Mouse (Mus musculus): ENCODE measurements around the gene Cadps. TPM values are rescaled to one million over a fixed set of nuclear protein-coding genes. Genes with fewer than 3 reads are reported as not detected.

Gene Cadps
- polyA plus RNA-seq, 1 experiment from 2014 or later, result 0.13 TPM

DNA sequence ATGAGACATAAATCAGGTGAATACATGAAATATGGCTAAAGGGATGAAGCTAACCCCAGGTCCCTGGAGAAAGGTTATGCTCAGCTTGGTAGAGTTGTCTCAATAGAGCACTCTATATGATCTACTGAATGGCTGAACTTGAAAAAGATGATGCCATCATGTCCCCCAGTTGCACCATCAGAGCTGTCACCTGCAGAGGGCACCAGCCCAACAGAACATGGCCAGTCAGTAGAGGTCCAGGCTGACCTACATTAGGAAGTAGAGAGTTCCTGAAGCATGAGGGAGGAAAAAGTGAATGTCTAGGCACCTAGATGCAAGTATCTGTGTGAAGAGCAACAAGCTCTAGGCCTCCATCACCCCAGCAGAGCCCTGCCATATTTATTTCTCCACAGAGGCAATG lies 273.6 kb downstream of the Cadps start:
- TF ChIP-seq CTCF (IDR thresholded peaks at IDR 0.05; ENCODE audit: low read depth), result no peak
- Histone ChIP-seq H3K36me3 (ENCODE audit: insufficient read depth, low read length) (no peaks in the 10 kb centered on the region), H3K9ac (ENCODE audit: low read depth, low read length) (no peak overlapping the region), H3K27ac (no peak overlapping the region), H3K4me1 (replicated peaks; ENCODE audit: insufficient read depth, low read length) (no peaks in the 10 kb centered on the region), H3K4me3 (replicated peaks; ENCODE audit: low read depth, low read length) (no peak overlapping the region), H3K9me3 (replicated peaks; ENCODE audit: low read length) (no peaks in the 10 kb centered on the region), H3K27me3 (ENCODE audit: insufficient read depth, low read length) (no peaks in the 10 kb centered on the region), H3K4me2 (ENCODE audit: low read length) (no peak overlapping the region)
- no peak for DNase-seq (ENCODE audit: low spot score)
- ATAC-seq (replicated peaks; ENCODE audit: low FRiP score, low read depth), result no peak

DNA sequence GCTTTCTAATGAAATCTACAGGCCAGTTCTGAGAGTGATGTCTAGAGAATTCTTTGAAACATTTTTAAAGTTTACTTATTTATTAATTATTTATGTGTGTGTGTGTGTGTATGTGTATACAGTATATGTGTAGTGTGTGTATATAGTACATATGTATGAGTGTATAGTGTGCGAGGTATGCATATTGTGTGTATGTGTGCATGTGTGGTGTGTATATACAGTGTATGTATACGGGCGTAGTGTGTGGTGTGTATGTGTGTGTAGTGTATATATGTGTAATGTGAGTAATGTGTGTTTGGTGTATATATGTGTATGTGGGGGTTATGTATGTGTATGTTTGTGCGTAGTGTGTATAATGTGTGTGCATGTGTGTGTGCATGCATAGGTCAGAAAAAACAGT lies 275.4 kb downstream of the Cadps start:
- no peaks in the 10 kb centered on the region for H3K9me3 ChIP-seq (replicated peaks; ENCODE audit: low read length)
- no peak overlapping the region for H3K4me2 ChIP-seq (ENCODE audit: low read length)
- ATAC-seq (replicated peaks; ENCODE audit: low FRiP score, low read depth) (no peak), DNase-seq (ENCODE audit: low spot score) (no peak)
- no peaks in the 10 kb centered on the region for H3K4me1 ChIP-seq (replicated peaks; ENCODE audit: insufficient read depth, low read length)
- no peaks in the 10 kb centered on the region for H3K36me3 ChIP-seq (ENCODE audit: insufficient read depth, low read length)
- H3K9ac ChIP-seq (ENCODE audit: low read depth, low read length), result no peak overlapping the region
- no peaks in the 10 kb centered on the region for H3K27me3 ChIP-seq (ENCODE audit: insufficient read depth, low read length)
- WGBS, result 96% methylated on average over 4 of the region's 4 CpGs
- no peak overlapping the region for H3K27ac ChIP-seq
- no peak for TF ChIP-seq CTCF (IDR thresholded peaks at IDR 0.05; ENCODE audit: low read depth)
- H3K4me3 ChIP-seq (replicated peaks; ENCODE audit: low read depth, low read length), result no peak overlapping the region

DNA sequence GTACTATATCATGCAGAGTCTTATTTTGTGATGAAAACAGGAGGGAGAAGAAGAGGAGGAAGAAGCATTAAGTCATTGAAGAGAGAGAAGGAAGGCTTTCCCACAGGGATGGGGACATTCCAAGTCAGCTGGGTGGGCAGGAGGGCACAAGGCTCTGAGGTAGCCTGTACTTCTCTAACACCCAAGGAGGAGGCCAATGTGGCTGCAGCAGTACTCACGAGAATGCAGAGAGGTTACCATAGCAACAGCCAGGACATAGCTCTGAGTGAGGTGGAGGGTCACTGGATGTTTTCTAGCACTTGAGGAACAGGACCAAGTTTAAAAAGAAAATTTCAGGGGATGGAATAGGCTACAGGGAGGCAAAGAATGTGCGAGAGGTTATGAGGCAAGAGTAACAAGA lies 281.1 kb downstream of the Cadps start:
- H3K9ac ChIP-seq (ENCODE audit: low read depth, low read length), result no peak overlapping the region
- H3K9me3 ChIP-seq (replicated peaks; ENCODE audit: low read length), result no peaks in the 10 kb centered on the region
- no peaks in the 10 kb centered on the region for H3K36me3 ChIP-seq (ENCODE audit: insufficient read depth, low read length)
- ATAC-seq (replicated peaks; ENCODE audit: low FRiP score, low read depth) (no peak), DNase-seq (ENCODE audit: low spot score) (no peak)
- no peak for TF ChIP-seq CTCF (IDR thresholded peaks at IDR 0.05; ENCODE audit: low read depth)
- no peak overlapping the region for H3K4me2 ChIP-seq (ENCODE audit: low read length)
- H3K27ac ChIP-seq, result no peak overlapping the region
- H3K4me1 ChIP-seq (replicated peaks; ENCODE audit: insufficient read depth, low read length), result no peaks in the 10 kb centered on the region
- no peak overlapping the region for H3K4me3 ChIP-seq (replicated peaks; ENCODE audit: low read depth, low read length)
- H3K27me3 ChIP-seq (ENCODE audit: insufficient read depth, low read length), result no peaks in the 10 kb centered on the region
- WGBS, result 39% methylated on average over 2 of the region's 2 CpGs

DNA sequence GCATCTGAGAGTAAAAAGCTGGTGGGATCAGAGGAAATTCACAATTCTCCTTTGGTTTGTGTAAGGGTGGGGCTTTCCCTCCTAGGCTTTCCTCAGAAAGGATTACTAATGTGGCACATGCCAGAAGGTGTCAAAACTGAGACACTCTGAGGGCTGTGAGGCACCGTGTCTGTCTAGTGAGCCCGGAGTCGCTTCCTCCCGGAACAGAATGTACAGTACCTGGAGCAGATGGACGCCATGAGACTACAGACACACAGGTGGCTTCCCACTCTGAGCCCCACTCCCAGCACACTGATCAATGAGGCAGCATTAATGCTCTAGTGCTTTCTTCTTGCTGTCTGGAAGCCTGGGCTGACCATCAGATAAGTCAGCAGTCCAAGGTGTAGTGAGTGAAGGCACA lies 283.8 kb downstream of the Cadps start:
- 75% methylated on average over 5 of the region's 5 CpGs for WGBS

DNA sequence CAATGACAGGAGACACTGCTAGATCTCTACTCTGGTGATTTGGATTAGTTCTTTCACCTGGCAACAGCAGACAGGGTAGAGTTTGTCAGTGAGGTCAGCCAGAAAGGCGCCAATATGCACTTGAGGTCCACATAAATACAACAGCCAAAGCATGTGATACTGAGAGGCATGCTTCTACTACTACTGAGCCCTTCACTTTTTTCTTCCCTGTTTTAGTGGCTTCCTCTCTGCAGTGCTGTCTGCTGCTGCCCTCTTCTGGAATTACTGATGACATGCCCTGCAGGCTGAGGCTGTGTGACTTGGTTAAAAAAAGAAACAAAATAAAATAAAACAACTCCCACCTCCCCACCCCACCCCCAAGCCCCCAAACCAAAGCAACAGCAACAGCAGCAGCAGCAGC lies 291.8 kb downstream of the Cadps start:
- Histone ChIP-seq H3K4me1 (replicated peaks; ENCODE audit: insufficient read depth, low read length) (no peaks in the 10 kb centered on the region), H3K27ac (no peak overlapping the region), H3K36me3 (ENCODE audit: insufficient read depth, low read length) (no peaks in the 10 kb centered on the region), H3K9me3 (replicated peaks; ENCODE audit: low read length) (no peaks in the 10 kb centered on the region), H3K4me2 (ENCODE audit: low read length) (no peak overlapping the region), H3K9ac (ENCODE audit: low read depth, low read length) (no peak overlapping the region), H3K27me3 (ENCODE audit: insufficient read depth, low read length) (no peaks in the 10 kb centered on the region), H3K4me3 (replicated peaks; ENCODE audit: low read depth, low read length) (no peak overlapping the region)
- 26% methylated on average over 1 of the region's 1 CpGs for WGBS
- ATAC-seq (replicated peaks; ENCODE audit: low FRiP score, low read depth) (peak; percentile 72; the same call in 1 of the 2 replicates), DNase-seq (ENCODE audit: low spot score) (peak; percentile 84)
- peak; percentile 78 for TF ChIP-seq CTCF (IDR thresholded peaks at IDR 0.05; ENCODE audit: low read depth)

More for the DNA sequence above, 283.8 kb downstream of the Cadps start:
- Histone ChIP-seq H3K9me3 (replicated peaks; ENCODE audit: low read length) (no peaks in the 10 kb centered on the region), H3K27me3 (ENCODE audit: insufficient read depth, low read length) (no peaks in the 10 kb centered on the region), H3K9ac (ENCODE audit: low read depth, low read length) (no peak overlapping the region), H3K4me1 (replicated peaks; ENCODE audit: insufficient read depth, low read length) (no peaks in the 10 kb centered on the region), H3K4me2 (ENCODE audit: low read length) (no peak overlapping the region), H3K27ac (no peak overlapping the region), H3K36me3 (ENCODE audit: insufficient read depth, low read length) (no peaks in the 10 kb centered on the region), H3K4me3 (replicated peaks; ENCODE audit: low read depth, low read length) (no peak overlapping the region)
- no peak for TF ChIP-seq CTCF (IDR thresholded peaks at IDR 0.05; ENCODE audit: low read depth)
- ATAC-seq (replicated peaks; ENCODE audit: low FRiP score, low read depth) (no peak), DNase-seq (ENCODE audit: low spot score) (no peak)

DNA sequence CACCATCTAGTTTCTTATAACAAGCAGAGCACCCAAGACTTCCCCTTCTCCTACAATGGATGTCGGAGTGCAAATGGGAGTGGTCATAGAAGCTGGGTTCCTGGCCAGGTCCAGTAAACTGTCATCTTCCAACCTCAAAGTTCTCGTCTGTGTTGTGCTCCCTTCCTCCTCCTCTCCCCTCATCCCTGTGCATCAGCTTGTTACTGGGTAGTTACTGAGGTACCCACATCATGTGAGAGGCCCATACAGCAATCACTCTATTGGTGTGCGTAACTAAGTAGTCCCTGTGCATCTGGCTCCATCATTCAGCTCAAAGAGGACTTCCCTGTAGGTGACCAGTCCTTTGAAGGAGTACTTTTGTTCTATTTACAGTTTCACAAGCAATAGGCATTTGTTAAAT lies 292.3 kb downstream of the Cadps start:
- WGBS, result 66% methylated on average over 3 of the region's 3 CpGs
- Histone ChIP-seq H3K4me1 (replicated peaks; ENCODE audit: insufficient read depth, low read length) (no peaks in the 10 kb centered on the region), H3K9ac (ENCODE audit: low read depth, low read length) (no peak overlapping the region), H3K36me3 (ENCODE audit: insufficient read depth, low read length) (no peaks in the 10 kb centered on the region), H3K27me3 (ENCODE audit: insufficient read depth, low read length) (no peaks in the 10 kb centered on the region), H3K27ac (no peak overlapping the region), H3K9me3 (replicated peaks; ENCODE audit: low read length) (no peaks in the 10 kb centered on the region), H3K4me2 (ENCODE audit: low read length) (no peak overlapping the region), H3K4me3 (replicated peaks; ENCODE audit: low read depth, low read length) (no peak overlapping the region)
- DNase-seq (ENCODE audit: low spot score) (no peak), ATAC-seq (replicated peaks; ENCODE audit: low FRiP score, low read depth) (no peak)
- no peak for TF ChIP-seq CTCF (IDR thresholded peaks at IDR 0.05; ENCODE audit: low read depth)

DNA sequence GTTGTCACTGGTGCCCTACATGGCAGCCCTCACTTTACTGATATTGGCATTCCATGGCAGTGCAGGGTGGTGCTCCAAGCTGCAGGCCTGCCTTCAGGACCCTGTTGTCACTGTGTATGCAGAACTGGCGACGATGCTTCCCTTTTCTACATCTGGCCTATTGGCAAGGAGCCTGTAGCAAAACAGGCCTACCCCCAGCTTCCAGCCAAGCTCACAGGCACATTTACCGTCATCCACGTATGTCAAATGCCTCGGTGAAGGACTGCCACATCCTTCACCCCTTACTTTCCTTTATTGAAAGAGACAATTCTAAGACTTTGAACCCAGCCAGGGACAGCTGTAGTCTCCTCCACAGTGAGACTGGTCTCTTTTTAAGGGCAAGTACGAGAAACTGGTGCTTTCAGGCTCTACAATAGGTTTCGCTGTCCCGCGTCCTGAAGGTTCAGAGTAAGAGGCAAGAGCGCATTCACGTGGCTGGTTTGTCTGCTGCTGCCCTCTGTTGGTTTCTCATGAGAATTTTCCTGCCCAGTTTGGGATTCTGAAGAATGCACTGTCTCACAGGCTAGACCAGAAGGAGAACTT lies 292.8 kb downstream of the Cadps start:
- Histone ChIP-seq H3K27ac (no peak overlapping the region), H3K27me3 (ENCODE audit: insufficient read depth, low read length) (no peaks in the 10 kb centered on the region), H3K4me1 (replicated peaks; ENCODE audit: insufficient read depth, low read length) (no peaks in the 10 kb centered on the region), H3K36me3 (ENCODE audit: insufficient read depth, low read length) (no peaks in the 10 kb centered on the region), H3K4me3 (replicated peaks; ENCODE audit: low read depth, low read length) (no peak overlapping the region), H3K9ac (ENCODE audit: low read depth, low read length) (no peak overlapping the region), H3K4me2 (ENCODE audit: low read length) (no peak overlapping the region), H3K9me3 (replicated peaks; ENCODE audit: low read length) (no peaks in the 10 kb centered on the region)
- TF ChIP-seq CTCF (IDR thresholded peaks at IDR 0.05; ENCODE audit: low read depth), result peak; percentile 91
- WGBS, result 17% methylated on average over 11 of the region's 11 CpGs
- DNase-seq (ENCODE audit: low spot score) (peak; percentile 95), ATAC-seq (replicated peaks; ENCODE audit: low FRiP score, low read depth) (no peak; the same call in 1 of the 2 replicates)

Measured in kidney, postnatal 0 days (tissue).